Mouse (Mus musculus) midbrain, postnatal 0 days (tissue): ENCODE measurements around the gene Zbtb1. TPM values are rescaled to one million over a fixed set of nuclear protein-coding genes. Genes with fewer than 3 reads are reported as not detected.

ENCODE experiments used
- ATAC-seq: fragments of 200-750 bp; cut with Nextera tagmentation; 2 replicates; pipeline ENCODE4 v1.8.0; 2017; ENCODE audit warnings: moderate number of reproducible peaks, mild to moderate bottlenecking, moderate TSS enrichment, moderate library complexity; ENCODE audit not compliant: low FRiP score
- DNase-seq: peaks from one replicate; pipeline ENCODE4 v3.0.0-alpha.2; 2015; ENCODE audit warnings: low spot score
- H3K27ac ChIP-seq: fragments of 300-500 bp; sonication (generic); 2 replicates; pipeline ENCODE4 v1.5.1; 2014; ENCODE audit warnings: low read depth, mild to moderate bottlenecking, low read length, mixed read lengths
- H3K27me3 ChIP-seq: fragments of 300-500 bp; sonication (generic); 2 replicates; pipeline ENCODE4 v1.6.1; 2014; ENCODE audit warnings: low read length, control low read depth, mixed read lengths; ENCODE audit not compliant: insufficient read depth
- H3K36me3 ChIP-seq: fragments of 300-500 bp; sonication (generic); 2 replicates; pipeline ENCODE4 v1.6.1; 2014; ENCODE audit warnings: low read length, control low read depth, mixed read lengths; ENCODE audit not compliant: insufficient read depth
- H3K4me1 ChIP-seq: fragments of 300-500 bp; sonication (generic); 2 replicates; pipeline ENCODE4 v1.6.1; 2014; ENCODE audit warnings: mild to moderate bottlenecking, control low read depth, antibody characterized with exemption, low read length, mixed read lengths; ENCODE audit not compliant: insufficient read depth
- H3K4me2 ChIP-seq: fragments of 300-500 bp; sonication (generic); 2 replicates; pipeline ENCODE4 v1.6.1; 2014; ENCODE audit warnings: low read depth, mild to moderate bottlenecking, low read length, mixed read lengths; ENCODE audit not compliant: poor library complexity, severe bottlenecking
- H3K4me3 ChIP-seq: fragments of 300-500 bp; sonication (generic); 2 replicates; pipeline ENCODE4 v1.5.1; 2014; ENCODE audit warnings: low read depth, mild to moderate bottlenecking, low read length, moderate library complexity
- H3K9ac ChIP-seq: fragments of 300-500 bp; sonication (generic); replicated peaks from 2 replicates; pipeline ENCODE4 v1.6.1; 2014; ENCODE audit warnings: mild to moderate bottlenecking, low read length, moderate library complexity, mixed read lengths; ENCODE audit not compliant: poor library complexity, severe bottlenecking
- H3K9me3 ChIP-seq: fragments of 300-500 bp; sonication (generic); 2 replicates; pipeline ENCODE4 v1.6.1; 2016; ENCODE audit warnings: low read length, control low read depth
- CTCF ChIP-seq: IDR thresholded peaks from 2 replicates; pipeline ENCODE4 v1.5.1; 2016; ENCODE audit warnings: antibody characterized with exemption, mild to moderate bottlenecking
- WGBS: fragments of 180-500 bp; shearing (Covaris S2); extraction: QIAGEN DNeasy Blood & Tissue Kit; methylation state at CpG from one replicate; pipeline ENCODE4 v1.1.7; 2014; 5-methylcytosine and 5-hydroxymethylcytosine counted together
- polyA plus RNA-seq: library from polyadenylated mRNA; unstranded; fragments of >200 nt; fragmentation: Nextera tagmentation; extraction: Ambion mirVana; gene quantifications from 2 replicates; pipeline ENCODE4 v1.2.1, GENCODE M21; 2015
- total RNA-seq: library from RNA; depleted of rRNA; stranded (reverse); fragments of >200 nt; gene quantifications from 2 replicates; pipeline ENCODE4 v1.2.3, GENCODE M21; 2014

Zbtb1 gene
- total and polyA plus RNA-seq, 2 experiments from 2014 or later, result 1.9 to 2.9 TPM

GRCm38 (mm10) chr12:76335641-76336040 lies 34.4 kb upstream of the Zbtb1 start:
- Histone ChIP-seq H3K4me2 (no peak overlapping the region), H3K27ac (no peak overlapping the region), H3K4me3 (no peak overlapping the region), H3K27me3 (no peaks in the 10 kb centered on the region), H3K9ac (no peak overlapping the region), H3K9me3 (no peaks in the 10 kb centered on the region), H3K4me1 (no peaks in the 10 kb centered on the region), H3K36me3 (no peaks in the 10 kb centered on the region)
- ATAC-seq, result no peak
- no peak for DNase-seq
- 85% methylated on average over 5 of the region's 5 CpGs for WGBS
- no peak for TF ChIP-seq CTCF

GRCm38 (mm10) chr12:76336111-76336965 lies 33.7 kb upstream of the Zbtb1 start:
- Histone ChIP-seq H3K9ac (no peak overlapping the region), H3K27ac (no peak overlapping the region), H3K4me2 (no peak overlapping the region), H3K27me3 (no peaks in the 10 kb centered on the region), H3K4me3 (no peak overlapping the region), H3K4me1 (no peaks in the 10 kb centered on the region), H3K36me3 (no peaks in the 10 kb centered on the region), H3K9me3 (no peaks in the 10 kb centered on the region)
- no peak for TF ChIP-seq CTCF
- WGBS, result 79% methylated on average over 17 of the region's 17 CpGs
- no peak for DNase-seq
- ATAC-seq, result no peak

- Histone ChIP-seq H3K9me3 (no peaks in the 10 kb centered on the region), H3K36me3 (no peaks in the 10 kb centered on the region), H3K4me1 (no peaks in the 10 kb centered on the region), H3K4me3 (no peak overlapping the region), H3K9ac (no peak overlapping the region), H3K27ac (no peak overlapping the region), H3K4me2 (no peak overlapping the region), H3K27me3 (no peaks in the 10 kb centered on the region)
- ATAC-seq, result no peak
- peak; percentile 88 for TF ChIP-seq CTCF
- DNase-seq, result peak; percentile 73
- WGBS, result 3% methylated on average over 4 of the region's 4 CpGs
These were observed 29.0 kb upstream of the Zbtb1 start for GRCm38 (mm10) chr12:76341080-76341479.

GRCm38 (mm10) chr12:76345759-76346455 lies 24.2 kb upstream of the Zbtb1 start:
- Histone ChIP-seq H3K27me3 (no peaks in the 10 kb centered on the region), H3K9ac (no peak overlapping the region), H3K9me3 (no peaks in the 10 kb centered on the region), H3K27ac (no peak overlapping the region), H3K4me1 (no peaks in the 10 kb centered on the region), H3K4me3 (no peak overlapping the region), H3K36me3 (0 out of 2 replicates have a peak, but pooled peaks cover 16% of the 10 kb centered on the region), H3K4me2 (no peak overlapping the region)
- TF ChIP-seq CTCF, result peak; percentile 59
- ATAC-seq (no peak), DNase-seq (no peak)
- 88% methylated on average over 5 of the region's 6 CpGs for WGBS

- Histone ChIP-seq H3K4me2 (no peak overlapping the region), H3K27ac (no peak overlapping the region), H3K4me3 (no peak overlapping the region), H3K27me3 (no peaks in the 10 kb centered on the region), H3K9me3 (no peaks in the 10 kb centered on the region), H3K4me1 (no peaks in the 10 kb centered on the region), H3K36me3 (peaks cover 23% of the 10 kb centered on the region; the same call in 1 of the 2 replicates), H3K9ac (no peak overlapping the region)
- WGBS, result 76% methylated on average over 8 of the region's 8 CpGs
- DNase-seq (no peak), ATAC-seq (no peak)
- no peak for TF ChIP-seq CTCF
These were observed 20.3 kb upstream of the Zbtb1 start for GRCm38 (mm10) chr12:76349680-76350220.

- Histone ChIP-seq H3K4me1 (no peaks in the 10 kb centered on the region), H3K4me2 (no peak overlapping the region), H3K27me3 (no peaks in the 10 kb centered on the region), H3K4me3 (no peak overlapping the region), H3K27ac (no peak overlapping the region), H3K9ac (no peak overlapping the region), H3K36me3 (0 out of 2 replicates have a peak, but pooled peaks cover 2% of the 10 kb centered on the region), H3K9me3 (no peaks in the 10 kb centered on the region)
- no peak for ATAC-seq
- no peak for TF ChIP-seq CTCF
- WGBS, result 52% methylated on average over 1 of the region's 1 CpGs
- DNase-seq, result no peak
These were observed 9.2 kb upstream of the Zbtb1 start for GRCm38 (mm10) chr12:76360868-76361267.
